Mouse (Mus musculus) adrenal gland, adult (tissue): ENCODE results near the gene A630076J17Rik.

ENCODE experiments used
- DNase-seq, 2 experiments: peaks; one replicate each; pipeline ENCODE4 v3.0.0; 2022 to 2023; ENCODE audit warnings: low spot score in 1 of 2; ENCODE audit not compliant: inconsistent age in 2 of 2

The A630076J17Rik gene

DNA sequence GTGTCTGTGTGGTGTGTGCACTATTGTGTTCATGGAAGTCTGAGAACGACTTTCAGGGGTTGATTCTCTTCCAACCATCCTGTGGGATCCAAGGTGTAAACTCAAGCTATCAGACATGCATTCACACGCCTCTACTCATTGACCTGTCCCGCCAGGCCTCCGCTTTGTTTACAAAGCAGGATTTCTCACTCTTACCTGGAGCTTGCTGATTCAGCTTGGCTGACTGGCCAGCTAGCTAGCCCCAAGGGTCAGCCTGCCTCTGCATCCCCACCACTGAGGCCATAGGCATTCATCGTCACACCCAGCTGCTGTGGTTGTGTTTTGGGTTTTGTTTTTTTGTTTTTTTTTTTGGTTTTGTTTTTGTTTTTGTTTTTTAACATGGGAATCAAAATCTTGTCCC is 1.2 kb upstream of the A630076J17Rik start:
- no peak for DNase-seq

- DNase-seq: no peak
These were observed 592 bp upstream of the A630076J17Rik start for GRCm38 (mm10) chr3:107229822-107230221.

- no peak for DNase-seq
These were observed 788 bp downstream of the A630076J17Rik start for GRCm38 (mm10) chr3:107231202-107231601.

- DNase-seq: peak; percentile 66 to 93
These were observed 3.0 kb downstream of the A630076J17Rik start for GRCm38 (mm10) chr3:107233351-107233813.

DNA sequence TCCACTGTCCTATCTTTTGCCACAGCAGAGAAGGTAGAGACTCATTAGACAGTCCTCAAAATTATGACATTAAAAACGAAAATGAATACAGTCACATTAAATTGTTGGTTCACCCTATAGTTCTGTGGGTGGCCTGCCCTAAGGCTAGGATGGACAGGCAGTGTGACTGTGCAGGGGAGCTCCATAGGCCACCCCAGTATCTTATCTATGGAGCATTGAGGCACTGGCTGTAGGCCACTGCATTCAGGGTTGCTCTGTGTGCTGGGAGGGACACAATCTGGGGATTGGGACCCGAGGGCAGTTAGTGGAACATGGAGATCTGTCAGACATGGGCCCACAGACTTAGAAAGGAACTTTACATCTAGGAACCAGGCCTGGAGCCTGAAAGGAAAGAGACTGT is 3.5 kb downstream of the A630076J17Rik start:
- no peak for DNase-seq

DNA sequence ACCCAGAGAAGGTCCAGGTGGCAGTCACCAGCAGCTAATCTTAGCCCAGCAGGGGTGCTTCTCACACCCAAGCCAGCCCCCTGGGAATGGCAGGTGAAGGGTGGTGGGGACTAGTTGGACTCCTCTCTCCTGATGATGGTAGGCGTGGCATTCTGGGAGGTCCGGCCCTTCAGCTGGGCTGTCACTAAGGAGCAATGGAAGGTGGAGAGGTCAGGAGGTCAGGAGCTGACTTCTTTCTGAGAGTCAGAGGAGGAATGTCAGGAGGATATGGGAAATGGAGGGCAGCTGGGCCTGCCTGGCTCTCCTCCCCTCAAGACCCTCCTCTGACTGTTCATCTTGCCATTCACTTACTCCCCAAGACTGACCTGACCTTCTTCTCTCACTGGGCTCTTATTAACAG is 7.6 kb downstream of the A630076J17Rik start:
- DNase-seq: no peak

- no peak for DNase-seq
These were observed 8.1 kb downstream of the A630076J17Rik start for GRCm38 (mm10) chr3:107238471-107238980.

GRCm38 (mm10) chr3:107239607-107240006 is 9.2 kb downstream of the A630076J17Rik start, which contains the start of gene Prok1:
TSS of gene Prok1 (minus strand) at chr3:107239707.
- no peak for DNase-seq

DNA sequence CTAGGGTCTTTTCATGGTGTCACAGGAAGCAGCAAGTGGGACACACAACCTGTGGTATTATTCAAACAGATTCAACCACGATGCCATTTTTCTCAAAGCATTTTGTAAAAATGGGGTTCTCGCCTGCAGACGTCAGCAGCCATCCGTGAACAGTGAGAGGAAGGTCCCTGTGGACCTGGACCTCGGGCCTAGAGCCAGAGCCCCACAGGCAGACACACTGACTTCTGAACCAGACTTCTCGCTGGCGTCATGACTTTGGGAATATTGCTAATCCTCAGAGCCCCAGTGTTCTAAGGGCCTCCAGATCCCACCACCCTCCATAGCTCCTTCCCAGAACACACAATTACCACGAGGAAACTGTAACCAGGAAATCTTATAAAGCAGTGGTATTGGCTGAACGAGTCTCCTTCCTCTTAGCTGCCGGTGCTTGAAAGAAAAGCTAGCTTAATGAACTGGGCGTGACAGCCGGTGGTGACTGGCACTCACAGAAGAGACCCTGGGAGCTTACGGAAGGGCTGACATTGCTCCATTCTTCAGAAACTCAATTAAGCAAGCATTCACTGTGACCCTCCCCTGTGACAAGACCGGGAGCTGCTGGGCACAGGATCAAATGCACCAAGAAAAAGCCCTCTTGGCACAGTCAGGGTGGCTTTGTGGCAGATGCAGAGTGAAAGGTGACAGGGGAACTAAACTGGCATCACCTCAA is 11.1 kb downstream of the A630076J17Rik start:
- DNase-seq: no peak

DNA sequence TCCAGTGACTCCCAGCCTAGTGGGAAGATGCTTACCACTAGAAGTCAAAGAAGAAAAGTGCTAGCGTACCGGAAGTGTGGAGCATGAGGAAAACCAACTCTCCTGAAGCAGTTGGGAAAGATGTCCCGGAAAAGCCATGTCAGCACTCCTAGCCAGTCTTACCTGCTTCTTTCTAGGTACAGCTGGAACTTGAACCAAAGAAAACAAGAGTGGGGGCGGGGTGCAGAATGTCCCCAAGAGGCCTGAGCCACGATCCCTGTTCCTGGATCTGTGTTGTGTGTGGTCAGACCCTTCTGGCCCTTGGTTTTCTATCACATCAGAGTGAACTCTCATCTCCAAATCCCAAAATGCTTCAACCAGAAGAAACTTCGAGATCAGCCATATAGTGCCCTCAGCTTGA is 16.5 kb downstream of the A630076J17Rik start:
- no peak for DNase-seq

DNA sequence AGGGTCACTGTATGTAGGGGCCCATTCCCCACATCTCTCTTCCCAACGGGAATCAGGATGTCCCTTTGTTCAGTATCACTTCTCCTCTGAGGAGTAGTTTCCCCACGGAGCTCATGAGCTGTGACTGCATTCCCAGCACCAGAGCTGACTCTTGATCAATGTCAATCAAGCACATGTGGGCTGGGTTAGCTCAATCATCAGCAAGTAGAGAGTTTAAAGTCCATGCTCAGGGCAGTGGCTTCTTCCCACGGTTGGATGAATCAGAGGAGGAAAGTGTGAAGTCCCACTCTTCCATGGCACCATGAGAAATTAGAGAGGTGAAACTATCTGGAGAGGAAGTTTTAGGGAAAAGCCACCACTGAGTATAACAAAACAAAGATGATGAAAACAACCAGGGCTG is 18.6 kb downstream of the A630076J17Rik start:
- no peak for DNase-seq

- no peak for DNase-seq
These were observed 19.9 kb downstream of the A630076J17Rik start for GRCm38 (mm10) chr3:107250320-107250719.

DNA sequence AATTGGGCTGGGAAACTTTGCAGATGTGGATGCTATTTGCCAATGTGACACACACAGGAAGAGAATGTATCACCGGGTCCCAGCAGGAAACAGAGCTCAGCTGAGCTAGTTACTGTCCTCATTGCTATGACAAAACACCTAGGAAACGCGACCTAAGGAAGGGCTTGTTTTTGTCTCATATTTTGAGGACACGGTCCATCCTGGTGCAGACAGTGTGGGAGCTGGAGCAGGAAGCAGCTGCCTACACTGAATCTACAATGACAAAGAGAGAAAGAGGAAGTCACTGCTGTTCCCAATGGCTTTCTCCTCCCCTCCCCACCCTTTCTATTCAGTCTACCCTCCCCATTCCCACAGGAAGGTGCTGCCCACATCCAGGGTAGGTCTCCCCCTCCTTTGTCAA is 21.6 kb downstream of the A630076J17Rik start:
- DNase-seq: peak; percentile 23 to 39

- no peak for DNase-seq
These were observed 23.5 kb downstream of the A630076J17Rik start for GRCm38 (mm10) chr3:107253925-107254324.

- DNase-seq: peak in 1 of 2 experiments; percentile 41
These were observed 25.6 kb downstream of the A630076J17Rik start for GRCm38 (mm10) chr3:107255992-107256391.

- no peak for DNase-seq
These were observed 26.3 kb downstream of the A630076J17Rik start for GRCm38 (mm10) chr3:107256724-107257123.

DNA sequence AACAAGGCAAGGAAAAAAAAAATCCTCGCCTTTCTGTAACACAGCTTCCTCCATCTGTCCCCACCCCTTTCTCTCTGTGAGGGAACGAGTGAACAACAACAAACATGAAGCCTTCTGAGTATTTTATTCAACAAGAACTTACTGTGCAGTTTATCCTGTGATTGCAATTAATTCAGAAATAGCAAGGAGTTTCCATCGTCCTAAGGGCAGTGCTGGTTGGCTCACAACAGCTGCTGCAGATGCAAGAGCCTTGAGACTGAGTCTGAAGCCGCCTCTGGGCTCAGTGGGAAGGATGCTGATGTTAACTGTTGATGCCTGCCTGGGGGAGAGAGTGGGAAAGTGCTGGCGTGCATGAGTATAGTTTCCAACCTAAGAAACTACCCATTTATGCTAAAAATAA is 27.5 kb downstream of the A630076J17Rik start:
- no peak for DNase-seq

DNA sequence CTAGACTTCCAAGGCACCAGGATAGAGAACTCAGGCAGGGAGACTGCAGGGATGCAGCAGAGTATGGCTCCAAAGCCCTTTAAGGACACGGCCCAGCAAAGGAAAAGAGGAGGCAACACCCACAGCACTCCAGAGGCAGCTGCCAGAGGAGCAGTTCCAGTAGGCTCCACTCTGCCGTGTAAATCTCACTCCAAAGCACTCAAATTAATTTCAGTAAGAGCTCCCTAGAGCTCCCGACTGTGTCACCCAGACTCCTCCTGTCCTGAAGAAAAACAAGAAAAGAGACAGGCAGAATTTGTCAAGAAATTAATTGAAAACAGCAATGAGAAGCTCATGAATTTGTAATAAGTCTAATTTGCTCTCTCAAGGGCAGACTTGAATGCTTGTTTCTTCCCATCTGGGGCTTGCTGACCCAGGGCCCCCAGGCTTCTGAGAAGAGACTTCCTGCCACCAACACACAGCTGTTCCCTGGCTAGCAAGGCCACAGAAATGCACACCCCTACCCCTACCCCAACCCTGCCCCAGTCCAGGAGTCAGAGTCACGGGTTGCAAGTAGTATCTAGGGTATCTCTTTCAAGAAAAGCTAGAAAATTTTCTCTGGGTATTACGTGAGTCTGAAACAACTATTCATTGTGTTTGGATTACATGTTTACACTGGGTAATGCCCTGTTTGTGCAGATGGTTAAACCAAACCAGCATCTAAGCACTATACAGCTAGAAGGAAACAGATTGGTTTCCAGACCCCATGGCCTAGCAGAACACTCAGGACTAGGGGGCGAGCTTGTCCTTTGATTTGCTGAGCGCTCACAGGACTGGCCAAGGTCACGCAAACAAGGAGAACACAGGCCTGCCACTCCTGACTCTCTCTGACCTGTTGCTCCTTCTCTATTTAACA is 30.8 kb downstream of the A630076J17Rik start:
- peak in 1 of 2 experiments; percentile 64 for DNase-seq

DNA sequence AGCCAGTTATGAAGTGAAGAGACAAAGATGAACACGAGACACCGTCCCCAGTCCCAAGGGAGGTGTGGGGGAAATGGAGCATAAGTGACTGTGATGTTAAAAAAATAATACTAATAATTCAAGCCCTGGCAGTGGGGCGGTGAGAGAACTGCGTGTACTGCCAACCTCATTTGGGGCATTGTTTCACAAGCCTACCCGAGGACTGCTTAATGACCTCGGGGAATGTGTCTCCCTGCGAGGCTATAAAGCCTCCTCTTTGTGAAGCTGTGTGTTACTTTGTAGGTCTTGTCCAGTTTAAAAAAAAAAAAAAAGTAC is 31.4 kb downstream of the A630076J17Rik start:
- peak; percentile 51 to 82 for DNase-seq

DNA sequence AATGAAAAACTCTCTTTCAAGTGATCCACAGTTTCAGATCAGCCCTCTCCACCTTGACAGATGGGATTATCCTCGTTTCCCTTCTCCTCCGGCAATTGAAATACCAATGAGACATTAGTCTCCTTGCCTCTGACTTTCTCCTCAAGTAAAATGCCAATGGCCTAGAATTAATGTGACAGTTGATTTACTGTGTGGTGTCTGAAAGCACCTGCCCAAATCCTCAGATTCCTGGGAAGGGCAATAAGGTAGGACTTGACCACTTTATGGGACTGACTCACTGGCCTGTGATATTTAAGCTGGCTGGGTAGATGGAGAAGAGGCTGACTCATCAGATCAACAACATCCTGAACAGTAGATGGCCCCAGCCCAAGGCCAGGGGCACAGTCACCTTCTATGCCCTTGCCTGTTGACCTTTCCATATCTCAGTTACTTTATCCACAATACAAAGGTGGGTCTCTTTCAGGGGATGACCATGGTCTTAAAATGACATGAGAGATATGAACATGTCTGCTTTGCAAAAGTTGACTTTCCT is 36.5 kb downstream of the A630076J17Rik start:
- peak; percentile 45 to 70 for DNase-seq

- no peak for DNase-seq
These were observed 42.0 kb downstream of the A630076J17Rik start for GRCm38 (mm10) chr3:107272433-107272832.

GRCm38 (mm10) chr3:107273820-107274219 is 43.4 kb downstream of the A630076J17Rik start:
- DNase-seq: peak; percentile 64 to 88
